Mouse (Mus musculus): ENCODE measurements around the gene Wdr20rt. TPM values are rescaled to one million over a fixed set of nuclear protein-coding genes. Genes with fewer than 3 reads are reported as not detected.

Wdr20rt gene
- polyA plus RNA-seq, 1 experiment from 2014 or later: not detected

Other genes starting within 250 kb of the Wdr20rt start
- gene Prpf39, start 189.2 kb upstream of the Wdr20rt start, polyA plus RNA-seq (2014; fragmentation: Nextera tagmentation; extraction: Ambion mirVana): 46.1 and 46.8 TPM in 2 replicates
- 388 and 394 TPM in 2 replicates for gene Fkbp3, start 151.5 kb upstream of the Wdr20rt start, polyA plus RNA-seq (2014; fragmentation: Nextera tagmentation; extraction: Ambion mirVana)
- gene Fancm, start 149.9 kb upstream of the Wdr20rt start, polyA plus RNA-seq (2014; fragmentation: Nextera tagmentation; extraction: Ambion mirVana): 9.6 and 10.9 TPM in 2 replicates
- gene Mis18bp1, start 52.9 kb upstream of the Wdr20rt start, polyA plus RNA-seq (2014; fragmentation: Nextera tagmentation; extraction: Ambion mirVana): 50.5 and 57.7 TPM in 2 replicates